Mouse (Mus musculus): ENCODE results near the gene Fam20b.

The Fam20b gene

DNA sequence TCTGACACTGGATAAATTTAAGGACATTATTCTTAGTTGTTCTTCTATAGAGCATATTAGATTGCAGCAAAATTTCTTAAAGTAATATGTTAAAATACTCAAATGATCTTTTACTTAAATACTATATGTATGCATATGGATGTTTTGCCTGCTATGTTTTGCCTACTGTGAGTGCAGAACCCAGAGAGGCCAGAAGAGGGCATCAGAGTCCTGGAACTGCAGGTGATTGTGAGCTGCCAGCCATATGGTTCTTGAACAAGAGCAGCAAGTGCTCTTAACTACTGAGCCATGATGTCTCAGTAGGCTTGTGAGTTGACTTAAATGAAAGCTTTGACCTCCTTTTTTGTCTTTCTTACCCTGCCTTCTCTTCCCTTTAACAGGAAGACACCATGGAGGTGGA is 87.9 kb downstream of the Fam20b start:
- peak; percentile 42 to 46 for DNase-seq

DNA sequence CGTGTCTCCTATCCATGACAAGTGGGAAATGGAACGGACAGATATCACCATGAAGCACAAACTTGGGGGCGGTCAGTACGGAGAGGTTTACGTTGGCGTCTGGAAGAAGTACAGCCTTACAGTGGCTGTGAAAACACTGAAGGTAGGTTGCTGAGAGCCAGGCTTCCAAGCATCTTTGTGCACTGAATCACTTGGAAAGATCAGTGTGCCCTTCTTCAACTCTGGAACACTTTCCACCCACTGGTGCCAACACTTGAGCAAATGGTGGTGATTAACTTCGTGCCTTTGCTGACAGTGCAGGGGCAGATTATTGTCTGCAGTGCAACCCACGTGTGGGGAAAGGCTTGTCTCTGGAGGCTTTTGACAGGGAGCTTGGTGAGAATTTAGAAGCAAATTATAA is 88.9 kb downstream of the Fam20b start:
- no peak for DNase-seq
